Mouse (Mus musculus): ENCODE measurements around the gene Fcgrt.
"Not testable (repeated sequence)": the region's sequence is repeated elsewhere in the genome, so short reads cannot be mapped to it uniquely, and the experiment has no call there.

Fcgrt gene

GRCm38 (mm10) chr7:45129776-45130512, 26.3 kb upstream of the Fcgrt start:
- DNase-seq (ENCODE audit: low spot score) = no peak

GRCm38 (mm10) chr7:45129318-45129717, 25.7 kb upstream of the Fcgrt start:
- no peak for DNase-seq (ENCODE audit: low spot score)

GRCm38 (mm10) chr7:45128624-45129246, 25.1 kb upstream of the Fcgrt start, which contains the start of gene Rpl13a:
TSS of gene Rpl13a (minus strand) at chr7:45128761.
- peak; percentile 99 for DNase-seq (ENCODE audit: low spot score)

- DNase-seq (ENCODE audit: low spot score) = no peak
Observed at GRCm38 (mm10) chr7:45127700-45128224, 24.1 kb upstream of the Fcgrt start.

- no peak for DNase-seq (ENCODE audit: low spot score)
Observed at GRCm38 (mm10) chr7:45126844-45127699, 23.4 kb upstream of the Fcgrt start.

GRCm38 (mm10) chr7:45126147-45126843, 22.6 kb upstream of the Fcgrt start:
- DNase-seq (ENCODE audit: low spot score) = no peak

- not testable (repeated sequence) for DNase-seq (ENCODE audit: low spot score)
Observed at GRCm38 (mm10) chr7:45125649-45126048, 22.0 kb upstream of the Fcgrt start.

- DNase-seq (ENCODE audit: low spot score) = no peak
Observed at GRCm38 (mm10) chr7:45125144-45125600, 21.5 kb upstream of the Fcgrt start.

- DNase-seq (ENCODE audit: low spot score) = peak; percentile 99
Observed at GRCm38 (mm10) chr7:45124224-45125143, 20.8 kb upstream of the Fcgrt start, which contains the start of gene Rps11. TSS of gene Rps11 (minus strand) at chr7:45124439.

- DNase-seq (ENCODE audit: low spot score) = peak; percentile 44
Observed at GRCm38 (mm10) chr7:45123186-45123570, 19.5 kb upstream of the Fcgrt start.

GRCm38 (mm10) chr7:45122561-45123185, 19.0 kb upstream of the Fcgrt start:
- DNase-seq (ENCODE audit: low spot score) = no peak

- DNase-seq (ENCODE audit: low spot score) = no peak
Observed at GRCm38 (mm10) chr7:45121966-45122365, 18.3 kb upstream of the Fcgrt start.

- peak; percentile 93 for DNase-seq (ENCODE audit: low spot score)
Observed at GRCm38 (mm10) chr7:45121404-45121803, 17.8 kb upstream of the Fcgrt start.

- no peak for DNase-seq (ENCODE audit: low spot score)
Observed at GRCm38 (mm10) chr7:45119780-45120709, 16.4 kb upstream of the Fcgrt start.

- DNase-seq (ENCODE audit: low spot score) = no peak
Observed at GRCm38 (mm10) chr7:45118336-45118735, 14.7 kb upstream of the Fcgrt start.

- DNase-seq (ENCODE audit: low spot score) = no peak
Observed at GRCm38 (mm10) chr7:45117566-45117965, 13.9 kb upstream of the Fcgrt start.

- no peak for DNase-seq (ENCODE audit: low spot score)
Observed at GRCm38 (mm10) chr7:45113476-45113875, 9.8 kb upstream of the Fcgrt start.

GRCm38 (mm10) chr7:45112529-45112928, 8.9 kb upstream of the Fcgrt start:
- DNase-seq (ENCODE audit: low spot score) = no peak

GRCm38 (mm10) chr7:45111940-45112339, 8.3 kb upstream of the Fcgrt start:
- DNase-seq (ENCODE audit: low spot score) = no peak
